Comparison of ENCODE assay signal across 8 mouse cellular contexts in the genomic region with DNA sequence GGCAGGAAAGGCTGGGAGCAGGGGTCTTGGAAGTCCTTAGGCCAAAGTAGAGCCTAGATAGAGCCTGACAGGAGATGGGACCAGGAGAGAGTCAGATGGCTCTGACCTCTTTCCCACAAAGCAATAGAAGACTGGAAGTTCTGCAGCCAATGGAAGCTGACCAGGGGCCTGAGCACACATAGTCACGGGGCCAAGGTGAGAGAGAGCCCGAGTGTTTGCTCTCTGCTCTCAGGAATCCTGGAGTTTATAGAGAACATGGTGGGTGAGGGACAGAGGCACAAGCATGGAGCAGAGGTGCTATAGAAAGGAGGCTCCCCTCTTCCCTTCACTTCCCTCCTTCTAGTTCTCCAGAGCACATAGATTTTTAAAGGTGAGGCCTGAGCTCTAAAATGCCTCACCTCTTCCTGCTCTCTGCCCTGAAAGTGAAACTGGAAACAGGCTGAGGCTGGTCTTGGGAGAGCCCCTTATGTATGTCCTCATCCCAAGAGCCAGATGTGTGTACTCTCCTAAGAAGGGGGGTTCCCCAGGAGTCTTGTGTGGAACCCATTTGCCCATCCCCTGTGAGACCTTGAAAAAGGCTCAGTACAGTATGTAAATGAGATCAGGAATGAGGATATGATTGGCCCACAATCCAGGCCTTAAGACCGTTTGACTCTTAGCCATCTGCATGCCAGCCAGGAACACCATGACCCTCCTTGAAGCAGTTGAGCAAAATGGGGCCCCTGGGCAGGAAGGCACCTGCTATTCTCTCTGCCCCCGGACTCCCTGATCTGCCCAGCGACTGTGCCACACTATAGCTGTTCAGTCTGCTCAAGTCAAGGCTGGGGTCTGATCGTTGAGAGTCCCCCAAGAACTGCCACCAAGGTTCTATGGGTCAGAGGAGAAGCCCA. TPM values are rescaled to one million over a fixed set of nuclear protein-coding genes. Genes with fewer than 3 reads are reported as not detected.
DNase-seq lines count a peak whose midpoint lies in the region; ATAC-seq and TF ChIP-seq lines count a peak whose summit lies in the region.

No protein-coding gene starts in this region.

- peak; percentile 48 to 62 for DNase-seq in adrenal gland, adult (ENCODE audit: inconsistent age in 2 of 2, low spot score in 1 of 2)
- no peak for DNase-seq in adrenal gland, adult 8-10 months
- no peak for DNase-seq in liver, postnatal 0 days
- DNase-seq in cerebellum, adult 9-10 months = no peak
- DNase-seq in frontal cortex, postnatal 10 days (ENCODE audit: low spot score in 2 of 2) = no peak

- no peaks in the 10 kb centered on the region for H3K27me3 ChIP-seq in liver, postnatal 0 days (ENCODE audit: insufficient read depth, low read length)
- no peaks in the 10 kb centered on the region for H3K27me3 ChIP-seq in liver, embryonic 12.5 days (replicated peaks)
- H3K27me3 ChIP-seq in neural tube, embryonic 15.5 days (replicated peaks) = no peaks in the 10 kb centered on the region

- no peak for TF ChIP-seq EP300 in liver, postnatal 0 days (IDR thresholded peaks at IDR 0.05; ENCODE audit: low read depth)

- H3K36me3 ChIP-seq in liver, postnatal 0 days (replicated peaks; ENCODE audit: insufficient read depth, low read length) = no peaks in the 10 kb centered on the region
- H3K36me3 ChIP-seq in liver, embryonic 12.5 days = no peaks in the 10 kb centered on the region
- no peaks in the 10 kb centered on the region for H3K36me3 ChIP-seq in neural tube, embryonic 15.5 days

- H3K9ac ChIP-seq in liver, postnatal 0 days (replicated peaks) = no peak overlapping the region
- no peak overlapping the region for H3K9ac ChIP-seq in liver, embryonic 12.5 days
- 0 out of 2 replicates have a peak overlapping the region, but pooled peaks have one; percentile 17 for H3K9ac ChIP-seq in neural tube, embryonic 15.5 days (replicated peaks)

- H3K9me3 ChIP-seq in liver, postnatal 0 days (ENCODE audit: low read length) = no peaks in the 10 kb centered on the region
- H3K9me3 ChIP-seq in liver, embryonic 12.5 days (replicated peaks) = no peaks in the 10 kb centered on the region
- H3K9me3 ChIP-seq in neural tube, embryonic 15.5 days (replicated peaks) = no peaks in the 10 kb centered on the region

- peak; percentile 27; the same call in 1 of the 2 replicates for ATAC-seq in liver, postnatal 0 days
- ATAC-seq in liver, embryonic 12.5 days = no peak
- ATAC-seq in inflammation-experienced regulatory T-cells, adult 6 months = peak; percentile 76
- no peak for ATAC-seq in neural tube, embryonic 15.5 days (ENCODE audit: low FRiP score)

- no peak for TF ChIP-seq CTCF in liver, postnatal 0 days (IDR thresholded peaks at IDR 0.05; ENCODE audit: low read depth)

- H3K27ac ChIP-seq in liver, postnatal 0 days (ENCODE audit: low read depth) = 0 out of 2 replicates have a peak overlapping the region, but pooled peaks have one; percentile 11
- no peak overlapping the region for H3K27ac ChIP-seq in liver, embryonic 12.5 days
- H3K27ac ChIP-seq in neural tube, embryonic 15.5 days (replicated peaks) = peak overlapping the region; percentile 77

- H3K4me3 ChIP-seq in liver, postnatal 0 days (ENCODE audit: low read depth, low read length) = no peak overlapping the region
- H3K4me3 ChIP-seq in liver, embryonic 12.5 days = no peak overlapping the region
- no peak overlapping the region for H3K4me3 ChIP-seq in neural tube, embryonic 15.5 days (replicated peaks)

- no peak overlapping the region for H3K4me2 ChIP-seq in liver, postnatal 0 days (ENCODE audit: low read depth, low read length)
- H3K4me2 ChIP-seq in liver, embryonic 12.5 days = no peak overlapping the region
- H3K4me2 ChIP-seq in neural tube, embryonic 15.5 days = no peak overlapping the region

- WGBS in liver, postnatal 0 days (ENCODE audit: insufficient replicate concordance) = 52% methylated on average over 6 of the region's 6 CpGs
- WGBS in liver, embryonic 12.5 days (ENCODE audit: insufficient replicate concordance) = 54% methylated on average over 6 of the region's 6 CpGs
- 60% methylated on average over 6 of the region's 6 CpGs for WGBS in neural tube, embryonic 15.5 days

- H3K4me1 ChIP-seq in liver, postnatal 0 days (ENCODE audit: insufficient read depth) = peaks cover 22% of the 10 kb centered on the region
- H3K4me1 ChIP-seq in liver, embryonic 12.5 days = peaks cover 25% of the 10 kb centered on the region
- peaks cover 31% of the 10 kb centered on the region for H3K4me1 ChIP-seq in neural tube, embryonic 15.5 days

RNA-seq across cellular contexts. Expression of a gene that starts 25.4 kb away (rescaled TPM):
- total RNA-seq in adrenal gland, adult 8-10 months (2022) = 10 to 100 TPM; 69.8 to 92.2 (median 82.8) TPM
- 5.0 and 5.3 TPM in 2 replicates for polyA plus RNA-seq in liver, postnatal 0 days (2015; fragmentation: Nextera tagmentation; extraction: Ambion mirVana)
- polyA plus RNA-seq in liver, embryonic 12.5 days (2016; fragmentation: Nextera tagmentation; extraction: Ambion mirVana) = 6.7 and 7.7 TPM in 2 replicates
- polyA plus RNA-seq in inflammation-experienced regulatory T-cells, adult 6 months (2017; shearing (Covaris generic)) = 10 to 100 TPM in 1 of 3 experiments, 1 to 10 TPM in 2; 8.0 to 14.6 (median 9.4) TPM
- 53.3 and 69.9 TPM in 2 replicates for polyA plus RNA-seq in neural tube, embryonic 15.5 days (2015; fragmentation: Nextera tagmentation; extraction: Ambion mirVana)

Comparison
In these comparisons a context has a peak if more than half of its experiments do, and no peak if none do; other contexts are left out.
1. DNase-seq: peak in adrenal gland, adult (2 of 2); none in adrenal gland, adult 8-10 months (single experiment), liver, postnatal 0 days (single experiment), cerebellum, adult 9-10 months (single experiment) and frontal cortex, postnatal 10 days (0 of 2).
2. ATAC-seq: peak in liver, postnatal 0 days (single experiment) and inflammation-experienced regulatory T-cells, adult 6 months (single experiment); none in liver, embryonic 12.5 days (single experiment) and neural tube, embryonic 15.5 days (single experiment).